Mouse (Mus musculus) liver, embryonic 15.5 days (tissue): ENCODE data around the gene Hdac9. TPM values are rescaled to one million over a fixed set of nuclear protein-coding genes. Genes with fewer than 3 reads are reported as not detected.

ENCODE experiments used
- ATAC-seq: fragments of 200-750 bp; cut with Nextera tagmentation; 2 replicates; pipeline ENCODE4 v1.8.0; 2017; ENCODE audit warnings: moderate number of reproducible peaks, mild to moderate bottlenecking, moderate library complexity; ENCODE audit not compliant: insufficient read depth
- H3K27ac ChIP-seq: fragments of 300-500 bp; sonication (generic); replicated peaks from 2 replicates; pipeline ENCODE4 v1.5.1; 2015; ENCODE audit warnings: mild to moderate bottlenecking, inconsistent platforms
- H3K27me3 ChIP-seq: fragments of 300-500 bp; sonication (generic); 2 replicates; pipeline ENCODE4 v1.6.1; 2015; ENCODE audit warnings: mild to moderate bottlenecking, inconsistent platforms
- H3K36me3 ChIP-seq: fragments of 300-500 bp; sonication (generic); replicated peaks from 2 replicates; pipeline ENCODE4 v1.6.1; 2015; ENCODE audit warnings: moderate library complexity, mild to moderate bottlenecking, inconsistent platforms
- H3K4me1 ChIP-seq: fragments of 300-500 bp; sonication (generic); replicated peaks from 2 replicates; pipeline ENCODE4 v1.6.1; 2015; ENCODE audit warnings: inconsistent platforms
- H3K4me2 ChIP-seq: fragments of 300-500 bp; sonication (generic); 2 replicates; pipeline ENCODE4 v1.6.1; 2015; ENCODE audit warnings: moderate library complexity, mild to moderate bottlenecking, inconsistent platforms
- H3K4me3 ChIP-seq: fragments of 300-500 bp; sonication (generic); replicated peaks from 2 replicates; pipeline ENCODE4 v1.5.1; 2015; ENCODE audit warnings: mild to moderate bottlenecking, inconsistent platforms
- H3K9ac ChIP-seq: fragments of 300-500 bp; sonication (generic); 2 replicates; pipeline ENCODE4 v1.6.1; 2015; ENCODE audit warnings: moderate library complexity, mild to moderate bottlenecking, inconsistent platforms
- H3K9me3 ChIP-seq: fragments of 300-500 bp; sonication (generic); replicated peaks from 2 replicates; pipeline ENCODE4 v1.6.1; 2016; ENCODE audit warnings: inconsistent platforms
- WGBS: fragments of 180-500 bp; shearing (Covaris S2); methylation state at CpG from one replicate; pipeline ENCODE4 v1.1.7; 2015; ENCODE audit warnings: mixed read lengths; ENCODE audit not compliant: insufficient replicate concordance; 5-methylcytosine and 5-hydroxymethylcytosine counted together
- polyA plus RNA-seq: library from polyadenylated mRNA; unstranded; fragments of >200 nt; fragmentation: Nextera tagmentation; extraction: Ambion mirVana; gene quantifications from 2 replicates; pipeline ENCODE4 v1.2.1, GENCODE M21; 2015

Gene Hdac9
- polyA plus RNA-seq, 1 experiment from 2014 or later: 1.5 TPM

- 36% methylated on average over 1 of the region's 1 CpGs for WGBS
- H3K4me2 ChIP-seq: no peak overlapping the region
- no peak overlapping the region for H3K9ac ChIP-seq
- no peak overlapping the region for H3K4me3 ChIP-seq
- H3K27ac ChIP-seq: no peak overlapping the region
- no peaks in the 10 kb centered on the region for H3K27me3 ChIP-seq
- no peak for ATAC-seq
- no peaks in the 10 kb centered on the region for H3K4me1 ChIP-seq
- H3K36me3 ChIP-seq: no peaks in the 10 kb centered on the region
- no peaks in the 10 kb centered on the region for H3K9me3 ChIP-seq
These were observed 108.7 kb downstream of the Hdac9 start for GRCm38 (mm10) chr12:34808180-34808579.

- Histone ChIP-seq H3K4me3 (no peak overlapping the region), H3K9ac (no peak overlapping the region), H3K4me1 (no peaks in the 10 kb centered on the region), H3K4me2 (no peak overlapping the region), H3K27ac (no peak overlapping the region), H3K27me3 (no peaks in the 10 kb centered on the region), H3K9me3 (no peaks in the 10 kb centered on the region), H3K36me3 (no peaks in the 10 kb centered on the region)
- no peak for ATAC-seq
These were observed 110.4 kb downstream of the Hdac9 start for GRCm38 (mm10) chr12:34806528-34806927.

DNA sequence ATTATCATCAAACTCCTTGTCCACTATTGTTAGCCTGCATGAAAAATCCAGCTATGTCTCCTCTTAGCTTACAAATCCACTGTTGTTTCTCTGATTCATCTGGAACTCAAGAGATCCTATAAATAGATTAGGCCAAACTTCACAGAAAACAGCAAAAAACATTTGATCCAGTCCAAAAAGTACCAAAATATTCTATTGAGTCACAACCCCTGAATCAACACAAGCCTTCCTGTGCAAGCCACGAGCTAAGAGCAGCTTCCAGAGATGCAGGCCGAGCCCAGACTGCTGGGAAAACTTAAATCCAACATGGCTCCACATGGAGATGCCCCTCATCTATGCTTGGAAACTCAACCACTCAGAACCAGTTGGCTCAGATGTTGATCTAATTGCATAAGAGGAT, 113.2 kb downstream of the Hdac9 start:
- Histone ChIP-seq H3K4me3 (no peak overlapping the region), H3K4me1 (no peaks in the 10 kb centered on the region), H3K27ac (no peak overlapping the region), H3K9ac (no peak overlapping the region), H3K9me3 (no peaks in the 10 kb centered on the region), H3K4me2 (no peak overlapping the region), H3K27me3 (no peaks in the 10 kb centered on the region), H3K36me3 (no peaks in the 10 kb centered on the region)
- 39% methylated on average over 2 of the region's 2 CpGs for WGBS
- no peak for ATAC-seq

- ATAC-seq: no peak
- Histone ChIP-seq H3K4me2 (no peak overlapping the region), H3K4me1 (no peaks in the 10 kb centered on the region), H3K9me3 (no peaks in the 10 kb centered on the region), H3K27me3 (no peaks in the 10 kb centered on the region), H3K27ac (no peak overlapping the region), H3K4me3 (no peak overlapping the region), H3K9ac (no peak overlapping the region), H3K36me3 (no peaks in the 10 kb centered on the region)
- 49% methylated on average over 4 of the region's 4 CpGs for WGBS
These were observed 114.6 kb downstream of the Hdac9 start for GRCm38 (mm10) chr12:34802308-34802707.

DNA sequence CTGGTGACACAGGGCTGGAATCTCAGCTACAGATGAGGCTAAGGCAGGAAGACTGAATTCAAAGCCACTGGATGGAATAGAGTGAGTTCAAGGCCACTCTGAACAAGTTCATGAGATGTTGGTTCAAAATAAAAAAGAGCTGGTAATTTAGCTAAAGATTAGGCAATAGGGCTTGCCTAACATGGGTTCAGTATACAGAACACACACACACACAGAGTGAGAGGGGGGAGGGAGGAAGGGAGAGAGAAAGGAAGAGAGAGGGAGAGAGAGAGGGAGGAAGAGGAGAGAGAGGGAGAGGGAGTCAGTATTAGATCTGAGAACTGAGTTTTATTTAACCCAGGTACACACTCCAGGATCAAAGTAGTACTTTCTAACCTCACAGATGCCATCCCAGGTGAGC, 115.1 kb downstream of the Hdac9 start:
- Histone ChIP-seq H3K4me1 (no peaks in the 10 kb centered on the region), H3K9ac (no peak overlapping the region), H3K27me3 (no peaks in the 10 kb centered on the region), H3K4me3 (no peak overlapping the region), H3K4me2 (no peak overlapping the region), H3K27ac (no peak overlapping the region), H3K9me3 (no peaks in the 10 kb centered on the region), H3K36me3 (no peaks in the 10 kb centered on the region)
- ATAC-seq: no peak

DNA sequence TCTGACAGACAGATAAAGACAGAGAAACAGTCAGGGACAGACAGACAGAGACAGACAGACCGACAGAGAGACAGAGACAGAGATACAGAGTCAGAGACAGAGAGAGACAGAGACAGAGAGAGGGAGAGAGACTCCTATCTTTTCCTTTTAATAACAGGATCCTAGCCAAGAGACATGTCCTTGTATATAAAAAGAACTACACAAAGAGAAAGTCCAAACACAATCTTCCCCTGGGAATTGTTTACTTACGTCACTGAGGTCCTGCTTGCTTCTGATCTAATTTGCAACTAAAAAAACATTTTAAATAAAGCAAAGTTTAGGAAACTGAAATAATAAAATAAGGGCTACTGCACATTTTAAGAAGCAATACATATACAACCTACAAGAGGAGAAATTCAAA, 119.5 kb downstream of the Hdac9 start:
- H3K4me3 ChIP-seq: no peak overlapping the region
- no peaks in the 10 kb centered on the region for H3K27me3 ChIP-seq
- no peak overlapping the region for H3K9ac ChIP-seq
- H3K36me3 ChIP-seq: no peaks in the 10 kb centered on the region
- no peaks in the 10 kb centered on the region for H3K9me3 ChIP-seq
- WGBS: 63% methylated on average over 2 of the region's 2 CpGs
- H3K27ac ChIP-seq: no peak overlapping the region
- no peaks in the 10 kb centered on the region for H3K4me1 ChIP-seq
- ATAC-seq: no peak
- no peak overlapping the region for H3K4me2 ChIP-seq

DNA sequence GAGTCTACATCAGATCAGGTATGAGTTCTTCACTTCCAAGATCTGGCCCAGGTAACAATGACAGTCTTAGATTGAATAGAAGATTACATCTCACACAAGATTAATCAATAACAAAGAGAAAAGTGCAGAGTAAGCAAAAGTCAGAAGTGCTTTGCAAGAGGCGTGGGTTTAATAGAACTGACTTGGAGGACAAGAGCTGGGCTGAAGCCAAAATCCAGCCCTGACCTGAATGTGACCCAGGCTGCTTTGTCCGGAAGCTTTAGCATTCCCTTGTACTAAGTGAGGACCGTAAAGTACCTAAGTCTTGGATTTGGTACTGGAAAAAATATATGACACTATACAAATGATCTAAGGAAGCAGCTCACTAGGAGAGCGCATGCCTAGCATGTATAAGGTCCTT, 121.4 kb downstream of the Hdac9 start:
- Histone ChIP-seq H3K27ac (no peak overlapping the region), H3K4me1 (no peaks in the 10 kb centered on the region), H3K4me3 (no peak overlapping the region), H3K27me3 (no peaks in the 10 kb centered on the region), H3K9me3 (no peaks in the 10 kb centered on the region), H3K36me3 (no peaks in the 10 kb centered on the region), H3K4me2 (no peak overlapping the region), H3K9ac (no peak overlapping the region)
- no peak for ATAC-seq
- WGBS: 64% methylated on average over 4 of the region's 4 CpGs

- WGBS: 63% methylated on average over 3 of the region's 3 CpGs
- no peak overlapping the region for H3K27ac ChIP-seq
- no peak for ATAC-seq
- H3K4me1 ChIP-seq: peaks cover 10% of the 10 kb centered on the region
- no peaks in the 10 kb centered on the region for H3K9me3 ChIP-seq
- H3K36me3 ChIP-seq: no peaks in the 10 kb centered on the region
- H3K4me3 ChIP-seq: no peak overlapping the region
- no peak overlapping the region for H3K9ac ChIP-seq
- no peak overlapping the region for H3K4me2 ChIP-seq
- H3K27me3 ChIP-seq: no peaks in the 10 kb centered on the region
These were observed 124.8 kb downstream of the Hdac9 start for GRCm38 (mm10) chr12:34792113-34792452.

GRCm38 (mm10) chr12:34791213-34792112, 125.4 kb downstream of the Hdac9 start:
- no peak overlapping the region for H3K4me3 ChIP-seq
- ATAC-seq: no peak
- H3K27me3 ChIP-seq: no peaks in the 10 kb centered on the region
- peaks cover 10% of the 10 kb centered on the region for H3K4me1 ChIP-seq
- no peak overlapping the region for H3K9ac ChIP-seq
- no peaks in the 10 kb centered on the region for H3K36me3 ChIP-seq
- 82% methylated on average over 10 of the region's 10 CpGs for WGBS
- H3K9me3 ChIP-seq: no peaks in the 10 kb centered on the region
- H3K4me2 ChIP-seq: no peak overlapping the region
- no peak overlapping the region for H3K27ac ChIP-seq

DNA sequence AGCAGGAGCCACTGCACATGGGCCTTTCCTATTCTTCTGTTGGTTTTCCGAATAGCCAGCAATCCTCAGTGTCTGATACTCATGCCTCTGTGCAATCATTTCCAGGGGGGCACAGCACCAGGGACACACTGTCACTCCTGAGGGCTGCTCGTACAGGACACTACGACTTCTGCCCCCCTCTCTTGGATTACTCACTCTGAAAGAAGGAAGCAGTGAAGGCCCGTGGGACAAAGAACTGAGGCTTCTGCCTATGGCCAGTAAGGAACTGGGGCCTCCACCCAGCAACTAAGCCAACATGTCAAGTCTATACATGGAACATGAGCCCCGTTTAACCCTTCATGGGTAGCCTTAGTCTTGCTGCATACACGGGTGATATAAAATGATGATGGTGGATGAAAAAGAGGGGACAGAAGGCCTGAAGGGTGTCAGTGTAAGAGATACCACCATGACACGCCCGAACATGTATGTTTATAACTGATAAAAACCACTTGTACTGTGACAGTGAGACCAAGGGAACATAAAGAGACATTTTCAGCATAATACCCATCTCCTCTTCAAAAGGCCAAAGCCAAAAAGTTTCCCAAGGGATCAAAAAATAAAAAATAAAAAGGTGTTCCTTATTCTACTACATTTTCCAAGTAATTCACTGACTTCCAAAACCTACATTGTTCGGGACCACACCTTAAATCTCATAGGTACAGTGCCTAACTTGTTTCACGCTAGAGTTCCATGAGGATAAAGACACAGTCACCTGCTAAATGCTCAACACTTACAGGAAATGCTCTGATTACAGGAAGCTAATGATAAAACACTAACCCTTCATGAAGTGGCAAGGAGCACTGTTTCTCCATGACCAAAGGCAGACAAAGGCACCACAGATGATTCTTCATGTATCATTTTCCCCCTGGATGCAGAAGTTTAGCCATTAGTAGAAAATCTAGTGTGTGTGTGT, 127.6 kb downstream of the Hdac9 start:
- Histone ChIP-seq H3K9ac (no peak overlapping the region), H3K36me3 (no peaks in the 10 kb centered on the region), H3K9me3 (no peaks in the 10 kb centered on the region), H3K27ac (0 out of 2 replicates have a peak overlapping the region, but pooled peaks have one; percentile 24), H3K4me2 (peak overlapping the region; percentile 35), H3K4me3 (no peak overlapping the region), H3K4me1 (peaks cover 10% of the 10 kb centered on the region), H3K27me3 (no peaks in the 10 kb centered on the region)
- peak; percentile 83 for ATAC-seq
- 45% methylated on average over 10 of the region's 10 CpGs for WGBS

DNA sequence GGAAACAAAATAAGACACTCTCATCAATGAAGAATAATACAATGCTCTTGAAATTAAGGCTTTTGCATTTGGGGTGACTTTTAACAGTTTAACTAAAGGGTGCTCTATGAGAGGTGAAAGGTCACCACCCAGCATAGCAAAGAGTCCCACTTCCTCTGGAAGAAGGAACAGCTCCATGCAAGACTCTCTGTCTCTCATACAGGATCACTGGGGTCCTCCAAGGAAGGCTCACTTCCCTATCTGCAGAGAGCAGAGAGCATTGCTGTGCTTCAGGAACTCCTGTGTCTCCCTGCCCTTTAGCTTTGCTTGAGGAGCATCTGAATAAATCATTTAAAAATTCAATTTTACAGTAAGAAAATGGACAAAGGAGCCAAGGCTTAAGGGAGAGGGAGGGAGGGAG, 129.5 kb downstream of the Hdac9 start:
- Histone ChIP-seq H3K4me1 (peaks cover 10% of the 10 kb centered on the region), H3K36me3 (no peaks in the 10 kb centered on the region), H3K9me3 (no peaks in the 10 kb centered on the region), H3K9ac (no peak overlapping the region), H3K4me2 (no peak overlapping the region), H3K27ac (no peak overlapping the region), H3K27me3 (no peaks in the 10 kb centered on the region), H3K4me3 (no peak overlapping the region)
- no peak for ATAC-seq
